Mouse (Mus musculus) urinary bladder, adult 18-20 months (tissue): ENCODE results near the gene Dmc1.

Source experiments
- DNase-seq, 2 experiments: peaks; one replicate each; pipeline ENCODE4 v3.0.0; 2022; ENCODE audit warnings: low spot score in 2 of 2, mixed read lengths in 2 of 2

The Dmc1 gene

GRCm38 (mm10) chr15:79604990-79605665 lies at the start of gene Dmc1:
Dmc1 (minus strand) TSS chr15:79605109.
- no peak for DNase-seq

- DNase-seq: no peak
These were observed 46.6 kb upstream of the Dmc1 start for GRCm38 (mm10) chr15:79651481-79651880.

DNA sequence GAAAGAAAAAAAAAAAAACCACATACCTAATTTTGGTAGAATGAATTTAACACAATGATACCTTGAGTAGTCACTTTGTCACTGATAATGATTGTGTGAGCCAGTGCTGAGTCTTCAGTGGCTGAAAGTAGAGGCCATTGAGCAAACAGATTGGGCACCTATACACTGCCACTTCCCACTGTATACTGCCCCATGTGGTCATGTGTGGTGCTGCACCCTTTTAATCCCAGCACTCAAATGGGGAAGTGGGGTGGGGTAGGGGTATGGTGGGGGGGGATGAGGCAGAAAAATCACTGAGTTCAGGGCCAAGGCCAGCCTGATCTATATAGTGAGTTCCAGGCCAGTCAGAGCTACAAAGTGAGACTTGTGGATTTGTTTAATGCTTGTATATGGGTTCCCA lies 45.7 kb upstream of the Dmc1 start:
- no peak for DNase-seq

GRCm38 (mm10) chr15:79648130-79648529 lies 43.2 kb upstream of the Dmc1 start:
- DNase-seq: no peak

DNA sequence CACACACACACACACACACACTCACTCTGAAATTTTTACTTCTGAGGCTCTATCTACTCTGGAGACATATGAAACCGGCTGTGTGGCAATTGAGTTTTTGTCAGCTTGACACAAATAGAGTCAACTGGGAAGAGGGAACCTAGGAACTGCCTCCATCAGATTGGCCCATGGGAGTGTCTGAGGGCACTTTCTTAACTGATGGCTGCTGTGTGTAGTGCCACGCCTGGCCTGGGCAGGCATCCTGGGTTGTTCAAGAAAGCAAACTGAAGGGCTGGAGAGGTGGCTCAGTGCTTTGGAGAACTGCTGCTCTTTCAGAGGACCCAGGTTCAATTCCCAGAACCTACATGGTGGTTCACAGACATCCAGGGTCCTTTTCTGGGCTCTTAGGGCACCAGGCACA lies 40.6 kb upstream of the Dmc1 start:
- no peak for DNase-seq

- no peak for DNase-seq
These were observed 36.4 kb upstream of the Dmc1 start for GRCm38 (mm10) chr15:79641135-79641817.

DNA sequence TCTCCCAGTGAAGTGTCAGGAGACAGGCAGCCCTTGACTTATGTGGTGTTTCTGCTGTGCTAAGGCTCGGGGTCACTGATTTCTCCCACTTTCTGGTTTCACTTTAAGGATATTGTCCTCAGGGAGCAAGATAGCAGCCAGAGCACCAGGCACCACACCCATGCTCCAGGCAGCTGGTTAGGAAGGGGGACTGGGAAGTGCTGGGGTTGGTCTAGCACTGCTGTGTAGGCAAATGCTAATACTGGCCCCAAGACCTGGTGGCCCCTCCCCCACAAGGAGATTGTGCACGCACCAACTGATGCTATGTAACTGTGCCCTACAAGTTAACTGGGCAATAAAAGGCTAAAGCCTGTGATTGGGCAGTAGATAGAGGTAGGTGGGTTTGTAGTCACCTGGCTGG lies 25.6 kb upstream of the Dmc1 start:
- no peak for DNase-seq

- no peak for DNase-seq
These were observed 15.0 kb upstream of the Dmc1 start for GRCm38 (mm10) chr15:79619770-79620414.

DNA sequence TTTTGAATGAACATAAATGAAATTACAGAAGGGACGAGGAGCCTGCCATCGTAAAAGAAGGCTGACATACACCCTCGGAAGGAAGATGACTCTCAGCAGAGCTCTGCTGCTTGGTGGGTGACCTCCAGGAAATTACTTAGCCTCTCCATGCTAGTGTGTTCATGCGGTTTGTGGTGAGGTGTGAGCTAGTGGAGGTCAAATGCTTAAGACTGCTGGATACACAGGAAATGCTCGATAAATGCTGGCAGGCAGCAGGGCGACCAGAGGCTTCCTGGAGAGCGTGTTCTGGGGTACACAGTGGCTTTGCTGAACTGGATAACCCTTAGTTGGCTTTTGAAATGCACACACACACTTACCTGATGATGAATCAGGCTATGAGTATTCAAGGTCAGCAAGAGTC lies 13.5 kb upstream of the Dmc1 start:
- DNase-seq: no peak

DNA sequence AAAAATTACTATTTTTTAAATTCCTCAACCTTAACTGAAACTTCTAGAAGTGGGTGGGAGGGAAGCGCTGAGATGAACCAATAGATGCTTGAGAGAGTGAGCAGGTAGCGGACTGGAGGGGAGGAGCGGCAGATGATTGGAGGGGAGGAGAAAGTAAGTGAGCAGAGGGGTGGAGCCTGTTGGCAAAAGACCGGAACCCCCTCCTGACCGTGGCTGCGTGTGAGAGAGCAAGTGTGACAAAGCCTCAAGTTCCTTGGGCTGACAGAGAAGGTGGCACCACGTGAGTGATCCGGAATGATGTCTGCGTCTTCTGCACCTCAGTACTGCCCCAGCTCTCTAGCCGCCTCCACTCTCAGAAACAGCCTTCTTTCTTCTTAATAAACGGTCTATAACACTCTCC lies 12.2 kb upstream of the Dmc1 start:
- no peak for DNase-seq

DNA sequence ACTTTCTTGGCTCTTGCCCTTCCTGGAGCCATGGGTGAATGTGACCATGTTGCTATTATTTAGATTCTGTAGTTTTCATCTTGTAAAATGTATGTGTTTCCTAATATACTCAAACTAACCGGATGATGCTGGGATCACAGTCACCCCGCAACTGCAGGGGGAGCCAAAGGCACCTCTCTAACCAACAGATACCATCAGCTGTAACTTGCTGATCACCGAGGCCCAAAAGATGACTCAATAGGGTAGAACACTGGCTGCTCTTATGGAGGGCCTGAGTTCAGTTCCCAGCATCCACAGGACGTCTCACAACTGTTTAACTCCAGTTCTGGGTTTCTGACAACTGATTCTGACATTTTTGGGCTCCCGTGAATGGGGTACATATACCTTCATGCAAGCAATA lies 11.8 kb upstream of the Dmc1 start:
- no peak for DNase-seq

- DNase-seq: no peak
These were observed 10.6 kb upstream of the Dmc1 start for GRCm38 (mm10) chr15:79615501-79615900.

DNA sequence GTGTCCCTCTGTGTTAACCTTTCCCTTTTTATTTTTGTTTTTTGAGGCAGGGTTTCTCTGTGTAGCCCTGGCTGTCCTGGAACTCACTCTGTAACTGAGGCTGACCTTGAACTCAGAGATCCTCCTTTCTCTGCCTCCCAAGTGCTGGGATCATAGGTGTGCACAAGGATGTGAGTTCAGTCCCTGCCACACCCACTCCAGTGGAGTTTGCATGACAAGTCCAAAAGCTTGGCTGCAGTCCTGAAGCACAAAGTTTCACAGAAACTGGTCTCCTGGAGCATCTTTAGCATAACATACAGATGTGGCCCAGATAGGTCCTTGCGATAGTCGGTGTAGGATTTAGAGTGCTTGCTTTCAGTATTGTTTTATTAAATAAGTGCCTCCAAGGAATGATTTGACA lies 4.3 kb upstream of the Dmc1 start:
- no peak for DNase-seq

DNA sequence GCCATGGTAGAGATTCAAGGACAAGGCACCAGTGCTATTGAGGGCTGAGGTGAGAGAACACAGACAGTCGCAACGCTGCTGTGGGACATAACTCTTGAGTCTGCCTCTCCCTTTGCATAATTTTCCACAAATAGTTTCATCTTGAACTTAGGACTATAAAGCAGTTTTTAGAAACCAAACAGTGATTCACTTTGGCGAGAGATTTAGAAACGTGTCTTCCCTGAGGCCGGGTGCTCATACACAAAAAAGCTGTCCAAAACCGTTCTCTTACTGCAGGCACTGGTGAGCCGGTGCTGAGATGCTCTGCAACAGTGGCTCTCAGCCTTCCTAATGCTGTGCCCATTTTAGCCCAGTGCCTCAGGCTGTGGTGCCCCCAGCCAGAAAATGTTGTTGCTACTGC lies 3.3 kb upstream of the Dmc1 start:
- no peak for DNase-seq

DNA sequence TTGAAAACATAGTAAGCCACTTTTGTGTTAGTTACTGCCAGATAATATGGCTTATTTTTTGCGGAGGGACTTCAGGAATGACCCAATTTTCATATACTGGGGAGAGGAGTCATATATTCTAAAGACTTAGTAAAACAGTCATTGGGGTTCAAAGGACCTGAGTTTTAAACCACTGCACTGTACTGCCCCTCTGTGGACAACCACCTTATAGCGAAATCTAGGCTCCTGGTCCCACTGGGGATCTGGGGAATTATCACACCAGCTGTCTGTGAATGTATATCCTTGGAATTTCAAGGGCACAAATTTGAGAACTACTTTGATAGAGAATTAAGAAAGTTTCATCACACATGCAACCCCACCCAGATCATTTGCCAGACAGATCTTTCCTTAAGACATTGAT lies 2.8 kb upstream of the Dmc1 start:
- no peak for DNase-seq

GRCm38 (mm10) chr15:79606161-79606560 lies 1.3 kb upstream of the Dmc1 start:
- DNase-seq: no peak

GRCm38 (mm10) chr15:79600176-79600575 lies 4.7 kb downstream of the Dmc1 start:
- no peak for DNase-seq

GRCm38 (mm10) chr15:79598715-79599114 lies 6.2 kb downstream of the Dmc1 start:
- DNase-seq: no peak

GRCm38 (mm10) chr15:79581581-79581980 lies 23.3 kb downstream of the Dmc1 start:
- DNase-seq: no peak

DNA sequence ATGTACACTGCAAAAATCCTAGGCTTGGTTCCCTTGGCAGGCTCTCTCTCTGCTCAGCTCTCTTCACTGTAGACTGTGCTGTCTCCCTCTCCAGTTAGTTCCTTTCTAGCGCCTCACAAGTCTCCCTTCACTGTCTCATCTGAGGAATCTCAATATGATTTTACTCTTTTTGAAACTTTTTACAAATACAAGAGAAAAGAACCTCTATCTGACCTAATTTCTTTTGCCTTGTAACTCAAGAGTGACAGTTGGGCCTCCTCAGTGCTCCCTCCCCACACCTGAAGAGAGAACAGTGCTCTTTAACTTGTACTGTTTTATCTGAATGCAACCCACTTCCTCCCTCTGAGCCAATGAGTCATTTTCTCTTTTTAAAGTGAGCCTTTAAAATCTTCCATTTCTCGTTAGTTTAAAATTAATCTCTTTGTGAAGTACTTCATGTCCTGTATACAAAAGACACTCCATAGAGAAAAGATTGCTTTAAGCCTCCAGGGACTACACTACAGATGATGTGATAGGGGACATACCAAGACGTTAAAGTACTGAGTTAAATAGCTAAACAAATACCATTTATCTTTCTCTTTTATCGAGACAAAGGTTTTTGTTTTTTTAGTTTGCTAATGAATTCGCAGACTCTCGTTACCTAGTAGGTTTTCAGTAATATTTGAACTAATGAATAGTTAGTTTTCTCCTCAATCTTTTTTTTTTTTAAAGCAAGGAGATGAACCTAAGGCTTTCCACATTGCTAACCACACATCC lies 27.1 kb downstream of the Dmc1 start:
- DNase-seq: no peak

DNA sequence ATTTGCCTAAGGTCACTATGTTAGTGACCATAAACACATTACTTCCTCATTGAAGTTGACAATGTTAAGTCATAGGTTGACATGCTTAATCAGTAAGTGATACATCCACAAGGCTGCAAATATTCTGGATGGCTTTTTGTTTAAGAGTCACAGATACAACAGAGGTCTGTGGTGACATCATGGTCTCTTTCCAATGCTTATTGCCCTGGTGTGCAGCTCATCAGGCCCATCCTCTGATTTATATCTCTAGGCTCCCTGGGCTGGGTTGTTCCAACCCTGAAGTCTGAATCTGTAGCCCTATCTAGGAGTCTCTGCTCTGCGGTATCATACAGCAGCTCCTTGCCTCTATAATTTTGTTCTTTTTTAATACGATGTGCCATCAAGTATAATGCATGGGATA lies 28.0 kb downstream of the Dmc1 start:
- no peak for DNase-seq

GRCm38 (mm10) chr15:79575543-79576222 lies 29.2 kb downstream of the Dmc1 start:
- no peak for DNase-seq
